Mouse (Mus musculus) embryonic facial prominence, embryonic 11.5 days (tissue): ENCODE data around the gene Rufy2. TPM values are rescaled to one million over a fixed set of nuclear protein-coding genes. Genes with fewer than 3 reads are reported as not detected.
"Not testable (repeated sequence)": the region's sequence is repeated elsewhere in the genome, so short reads cannot be mapped to it uniquely, and the experiment has no call there.

ENCODE experiments used
- ATAC-seq: fragments of 200-750 bp; cut with Nextera tagmentation; replicated peaks from 2 replicates; pipeline ENCODE4 v1.8.0; 2017; ENCODE audit warnings: low read depth; ENCODE audit not compliant: insufficient number of reproducible peaks, low FRiP score, low TSS enrichment
- DNase-seq: peaks from one replicate; pipeline ENCODE4 v3.0.0-alpha.2; 2015; ENCODE audit warnings: low spot score
- H3K27ac ChIP-seq: fragments of 300-500 bp; sonication (generic); replicated peaks from 2 replicates; pipeline ENCODE4 v1.5.1; 2014; ENCODE audit warnings: mild to moderate bottlenecking, low read depth, low read length, control low read depth
- H3K27me3 ChIP-seq: fragments of 300-500 bp; sonication (generic); 2 replicates; pipeline ENCODE4 v1.6.1; 2014; ENCODE audit warnings: mild to moderate bottlenecking, low read length, moderate library complexity, mixed read lengths; ENCODE audit not compliant: control insufficient read depth, insufficient read depth
- H3K36me3 ChIP-seq: fragments of 300-500 bp; sonication (generic); replicated peaks from 2 replicates; pipeline ENCODE4 v1.6.1; 2014; ENCODE audit warnings: low read depth, mild to moderate bottlenecking, low read length, moderate library complexity, mixed read lengths; ENCODE audit not compliant: control insufficient read depth, insufficient read depth
- H3K4me1 ChIP-seq: fragments of 300-500 bp; sonication (generic); 2 replicates; pipeline ENCODE4 v1.6.1; 2014; ENCODE audit warnings: low read length, mixed read lengths; ENCODE audit not compliant: control insufficient read depth, insufficient read depth
- H3K4me2 ChIP-seq: fragments of 300-500 bp; sonication (generic); 2 replicates; pipeline ENCODE4 v1.6.1; 2014; ENCODE audit warnings: low read depth, mild to moderate bottlenecking, control low read depth, low read length, moderate library complexity
- H3K4me3 ChIP-seq: fragments of 300-500 bp; sonication (generic); 2 replicates; pipeline ENCODE4 v1.5.1; 2014; ENCODE audit warnings: low read depth, low read length, control low read depth
- H3K9ac ChIP-seq: fragments of 300-500 bp; sonication (generic); replicated peaks from 2 replicates; pipeline ENCODE4 v1.6.1; 2014; ENCODE audit warnings: mild to moderate bottlenecking, control low read depth, low read length
- H3K9me3 ChIP-seq: fragments of 300-500 bp; sonication (generic); replicated peaks from 2 replicates; pipeline ENCODE4 v1.6.1; 2016; ENCODE audit warnings: mild to moderate bottlenecking, low read length, inconsistent platforms, mixed read lengths; ENCODE audit not compliant: control insufficient read depth
- WGBS: fragments of 180-500 bp; shearing (Covaris S2); extraction: QIAGEN DNeasy Blood & Tissue Kit; methylation state at CpG from one replicate; pipeline ENCODE4 v1.1.7; 2014; 5-methylcytosine and 5-hydroxymethylcytosine counted together
- polyA plus RNA-seq: library from polyadenylated mRNA; unstranded; fragments of >200 nt; fragmentation: Nextera tagmentation; extraction: Ambion mirVana; gene quantifications from 2 replicates; pipeline ENCODE4 v1.2.1, GENCODE M21; 2014

Gene Rufy2
- polyA plus RNA-seq, 1 experiment from 2014 or later: 20.3 TPM

DNA sequence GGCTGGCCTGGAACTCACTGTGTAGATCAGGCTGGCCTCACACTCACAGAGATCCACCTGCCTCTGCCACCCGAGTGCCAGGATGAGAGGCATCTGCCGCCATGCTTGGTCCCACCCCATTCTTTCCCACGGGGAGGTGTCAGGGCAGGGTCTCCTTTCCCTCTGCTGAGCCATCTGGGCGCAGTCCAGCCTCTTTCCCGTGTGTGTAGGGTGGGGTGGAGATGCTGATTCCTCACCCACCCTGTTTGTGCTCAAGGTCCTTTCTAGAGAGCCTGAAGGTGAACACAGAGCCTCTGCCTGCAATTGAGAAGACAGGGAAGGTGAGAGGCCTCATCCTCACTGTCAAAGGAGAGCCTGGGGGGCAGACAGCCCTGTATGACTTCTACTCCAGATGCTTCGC is 74.0 kb downstream of the Rufy2 start:
- 81% methylated on average over 6 of the region's 6 CpGs for WGBS
- not testable (repeated sequence) for DNase-seq, H3K27ac ChIP-seq, H3K36me3 ChIP-seq, H3K4me2 ChIP-seq, ATAC-seq, H3K4me1 ChIP-seq, H3K4me3 ChIP-seq, H3K27me3 ChIP-seq, H3K9ac ChIP-seq, H3K9me3 ChIP-seq

DNA sequence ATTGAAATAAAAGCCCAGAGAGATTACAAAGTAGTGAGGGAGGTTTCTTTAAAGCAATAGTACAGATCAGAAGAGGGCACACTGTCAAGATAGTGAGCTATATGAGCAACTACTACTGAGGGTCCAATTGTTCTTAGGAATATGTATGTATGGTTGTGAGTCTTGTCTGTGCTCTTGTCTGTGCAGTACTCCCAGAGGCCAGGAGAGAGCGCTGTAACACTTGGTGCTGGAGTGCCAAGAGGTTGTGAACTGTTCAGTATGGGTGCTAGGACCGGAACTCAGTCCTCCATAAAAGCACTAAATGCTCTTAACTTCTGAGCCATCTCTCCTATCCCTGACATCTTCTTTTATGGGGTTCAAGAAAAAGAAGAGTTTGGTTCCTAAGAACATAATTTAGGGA is 74.6 kb downstream of the Rufy2 start:
- Histone ChIP-seq H3K9ac (no peak overlapping the region), H3K36me3 (no peaks in the 10 kb centered on the region), H3K9me3 (no peaks in the 10 kb centered on the region), H3K27me3 (no peaks in the 10 kb centered on the region), H3K4me3 (no peak overlapping the region), H3K4me2 (no peak overlapping the region), H3K4me1 (no peaks in the 10 kb centered on the region), H3K27ac (no peak overlapping the region)
- DNase-seq (no peak), ATAC-seq (no peak)
- 73% methylated on average over 2 of the region's 2 CpGs for WGBS

DNA sequence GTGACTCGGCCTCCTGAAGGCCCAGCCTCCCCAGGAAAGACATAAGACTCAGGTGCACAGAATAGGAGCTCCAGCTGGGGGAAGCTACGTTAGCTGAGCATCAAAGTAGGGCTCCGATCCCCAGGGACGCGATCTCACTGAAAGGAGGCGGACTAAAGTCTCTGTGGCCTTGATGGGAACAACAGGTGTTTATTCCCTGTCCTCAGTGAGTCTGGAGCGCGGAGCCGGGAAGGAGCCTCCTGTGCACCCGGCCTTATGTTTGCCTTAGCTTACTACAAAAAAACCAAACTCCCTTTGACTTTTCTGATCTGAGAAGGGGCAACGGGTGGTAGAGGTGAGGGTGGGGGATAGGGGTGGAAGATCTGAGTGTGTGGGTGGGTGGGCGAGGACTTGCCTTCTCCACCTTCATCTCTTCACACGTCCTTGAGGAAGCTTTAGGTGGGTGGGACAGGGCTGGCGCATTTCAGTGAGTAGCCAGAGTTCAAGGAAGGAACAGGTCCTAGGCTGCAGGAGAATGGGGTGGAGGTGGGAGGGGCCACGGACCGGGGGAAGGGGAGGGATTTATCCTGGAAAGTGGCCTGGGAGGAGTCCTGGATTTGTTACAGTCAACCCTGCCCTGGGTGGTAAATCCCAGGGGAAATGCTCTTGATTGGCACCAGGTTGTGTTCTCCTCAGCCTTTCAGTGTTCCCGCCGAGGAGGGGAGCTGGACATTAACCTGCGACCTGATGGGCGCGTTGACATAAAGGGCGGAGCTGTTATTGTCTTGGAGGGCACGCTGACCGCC is 77.1 kb downstream of the Rufy2 start:
- Histone ChIP-seq H3K27ac (no peak overlapping the region), H3K9ac (no peak overlapping the region), H3K4me3 (no peak overlapping the region), H3K36me3 (no peaks in the 10 kb centered on the region), H3K4me1 (no peaks in the 10 kb centered on the region), H3K4me2 (no peak overlapping the region), H3K27me3 (no peaks in the 10 kb centered on the region), H3K9me3 (no peaks in the 10 kb centered on the region)
- DNase-seq (peak; percentile 10), ATAC-seq (no peak)
- 35% methylated on average over 24 of the region's 24 CpGs for WGBS

DNA sequence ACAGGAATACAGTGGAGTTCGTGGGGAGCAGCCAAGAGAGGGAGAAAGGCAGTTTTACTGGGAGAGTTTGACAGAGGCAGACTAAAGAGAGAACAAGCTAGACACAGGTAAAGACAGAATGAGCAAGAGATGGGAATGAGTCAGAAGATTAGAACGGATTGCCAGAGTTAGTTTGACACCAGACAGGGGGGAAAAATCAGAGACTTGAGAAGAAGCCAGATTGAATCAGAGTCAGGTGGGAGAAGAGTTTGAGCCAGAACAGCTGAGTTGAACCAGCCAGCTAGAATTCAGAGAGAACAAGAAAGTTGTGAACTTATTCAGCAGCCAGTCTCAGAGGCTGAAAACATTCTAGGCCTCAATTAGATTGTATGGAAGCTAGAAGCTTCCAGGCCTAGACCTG is 79.8 kb downstream of the Rufy2 start, which contains the start of gene Pbld1:
TSS of gene Pbld1 (plus strand) at position 301 of the 400 bp plus-strand sequence.
- WGBS: 83% methylated on average over 2 of the region's 2 CpGs
- no peak for DNase-seq
- Histone ChIP-seq H3K4me2 (no peak within 1 kb of the TSS), H3K27ac (no peak within 1 kb of the TSS), H3K9ac (no peak within 1 kb of the TSS), H3K9me3 (no peaks in the 10 kb centered on the region), H3K27me3 (no peaks in the 10 kb centered on the region), H3K4me3 (no peak within 1 kb of the TSS), H3K4me1 (no peaks in the 10 kb centered on the region), H3K36me3 (no peaks in the 10 kb centered on the region)
- no peak for ATAC-seq

DNA sequence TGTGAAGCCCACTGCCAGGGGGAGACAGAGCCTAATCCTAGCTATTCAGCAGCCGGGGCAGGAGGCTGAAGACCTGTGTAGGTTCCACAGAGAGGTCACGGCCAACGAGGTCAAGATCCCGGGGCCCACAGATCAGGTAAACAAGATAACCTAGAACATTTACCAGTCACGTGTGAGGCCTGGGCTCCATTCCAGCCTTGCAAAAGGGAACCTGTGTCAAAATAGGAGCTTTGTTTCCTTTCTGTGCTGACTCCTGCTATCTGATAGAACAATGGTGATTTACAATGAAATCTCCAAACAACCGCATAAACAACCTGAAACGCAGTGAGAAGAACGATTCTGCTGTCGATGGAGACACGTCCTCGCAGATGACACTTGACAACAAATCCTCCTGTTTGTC is 80.4 kb downstream of the Rufy2 start:
- 75% methylated on average over 11 of the region's 11 CpGs for WGBS
- DNase-seq (no peak), ATAC-seq (no peak)
- Histone ChIP-seq H3K4me2 (no peak overlapping the region), H3K4me3 (no peak overlapping the region), H3K27ac (no peak overlapping the region), H3K36me3 (no peaks in the 10 kb centered on the region), H3K4me1 (no peaks in the 10 kb centered on the region), H3K9ac (no peak overlapping the region), H3K27me3 (no peaks in the 10 kb centered on the region), H3K9me3 (no peaks in the 10 kb centered on the region)

DNA sequence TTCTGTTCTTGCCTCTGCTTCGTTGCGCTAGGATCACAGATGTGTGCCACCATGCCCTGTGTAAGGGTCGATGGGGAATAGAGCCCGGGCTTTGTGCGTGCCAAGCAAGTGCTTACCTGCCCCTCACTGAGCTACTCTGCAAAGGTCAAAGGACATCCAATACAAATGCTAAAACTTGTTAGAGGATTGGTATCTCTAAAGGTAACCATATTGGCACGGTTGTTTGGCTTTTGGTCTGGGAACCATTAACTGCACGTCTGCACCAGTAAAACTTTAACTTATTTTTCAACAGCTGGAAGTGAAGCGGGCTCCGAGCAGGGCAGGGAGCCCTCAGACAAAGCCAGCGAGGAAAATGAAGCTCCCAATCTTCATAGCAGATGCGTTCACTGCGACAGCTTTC is 81.2 kb downstream of the Rufy2 start:
- no peaks in the 10 kb centered on the region for H3K27me3 ChIP-seq
- H3K9ac ChIP-seq: no peak overlapping the region
- 70% methylated on average over 12 of the region's 12 CpGs for WGBS
- H3K4me2 ChIP-seq: no peak overlapping the region
- ATAC-seq: no peak
- no peaks in the 10 kb centered on the region for H3K4me1 ChIP-seq
- H3K4me3 ChIP-seq: no peak overlapping the region
- H3K36me3 ChIP-seq: no peaks in the 10 kb centered on the region
- no peaks in the 10 kb centered on the region for H3K9me3 ChIP-seq
- no peak overlapping the region for H3K27ac ChIP-seq
- no peak for DNase-seq

DNA sequence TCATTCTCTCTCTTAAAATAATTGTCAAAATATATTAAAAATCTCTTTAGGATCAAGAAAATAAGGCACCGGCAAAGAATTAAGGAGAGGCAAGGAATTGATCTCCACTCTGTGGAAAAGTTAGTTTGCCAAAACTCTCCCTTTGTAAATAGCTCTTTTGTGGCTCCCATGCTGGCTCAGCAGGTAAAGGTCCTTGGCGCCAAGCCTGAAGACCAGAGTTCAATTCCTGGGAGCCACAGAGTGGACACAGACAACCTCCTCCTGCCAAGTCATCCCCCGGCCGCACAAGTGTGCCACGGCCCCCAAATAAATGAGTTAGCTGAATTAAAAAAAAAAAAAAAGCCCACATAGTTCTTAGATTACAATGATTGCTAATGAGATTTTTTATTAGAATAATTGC is 82.7 kb downstream of the Rufy2 start:
- Histone ChIP-seq H3K27me3 (no peaks in the 10 kb centered on the region), H3K9me3 (no peaks in the 10 kb centered on the region), H3K4me1 (no peaks in the 10 kb centered on the region), H3K4me3 (no peak overlapping the region), H3K4me2 (no peak overlapping the region), H3K27ac (no peak overlapping the region), H3K9ac (no peak overlapping the region), H3K36me3 (no peaks in the 10 kb centered on the region)
- no peak for DNase-seq
- no peak for ATAC-seq
- 93% methylated on average over 5 of the region's 5 CpGs for WGBS

DNA sequence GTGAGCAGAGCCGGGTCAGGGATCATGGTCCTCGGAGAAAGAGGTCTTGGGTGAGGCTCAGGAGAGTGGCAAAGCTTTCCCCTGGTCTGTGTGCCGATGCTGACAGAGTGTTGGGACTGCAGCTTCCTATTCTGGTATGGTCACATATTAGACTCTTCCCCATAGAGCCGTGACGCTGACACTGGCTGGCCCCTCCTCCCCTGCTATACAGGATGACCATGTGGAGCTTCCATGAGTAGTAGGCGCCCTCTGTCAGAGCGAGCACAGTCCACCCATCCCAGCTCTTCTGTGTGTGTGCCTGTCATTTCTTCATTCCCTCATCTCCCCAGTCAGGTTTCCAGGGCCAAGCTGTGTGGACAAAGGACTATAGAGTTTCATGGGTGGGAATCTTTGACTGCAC is 83.3 kb downstream of the Rufy2 start:
- no peak overlapping the region for H3K27ac ChIP-seq
- no peaks in the 10 kb centered on the region for H3K4me1 ChIP-seq
- H3K9me3 ChIP-seq: no peaks in the 10 kb centered on the region
- H3K4me2 ChIP-seq: no peak overlapping the region
- 76% methylated on average over 7 of the region's 7 CpGs for WGBS
- H3K9ac ChIP-seq: no peak overlapping the region
- no peak overlapping the region for H3K4me3 ChIP-seq
- DNase-seq (no peak), ATAC-seq (no peak)
- H3K27me3 ChIP-seq: no peaks in the 10 kb centered on the region
- H3K36me3 ChIP-seq: no peaks in the 10 kb centered on the region
